Mouse (Mus musculus): ENCODE data around the gene Adarb2.

Gene Adarb2

GRCm38 (mm10) chr13:8369868-8370387, 167.3 kb downstream of the Adarb2 start:
- in situ Hi-C loops (cut with MboI, MseI): no loop called here

- in situ Hi-C loops (cut with MboI, MseI): no loop called here
Measured at GRCm38 (mm10) chr13:8388541-8388940, 185.9 kb downstream of the Adarb2 start.

- in situ Hi-C loops (cut with MboI, MseI): no loop called here
Measured at GRCm38 (mm10) chr13:8400265-8401041, 197.8 kb downstream of the Adarb2 start.

GRCm38 (mm10) chr13:8402324-8402873, 199.7 kb downstream of the Adarb2 start:
- in situ Hi-C loops (cut with MboI, MseI): no loop called here

- in situ Hi-C loops (cut with MboI, MseI): no loop called here
Measured at GRCm38 (mm10) chr13:8406020-8406419, 203.4 kb downstream of the Adarb2 start.

GRCm38 (mm10) chr13:8410353-8411318, 208.0 kb downstream of the Adarb2 start:
- in situ Hi-C loops (cut with MboI, MseI): no loop called here

- in situ Hi-C loops (cut with MboI, MseI): no loop called here
Measured at GRCm38 (mm10) chr13:8424019-8424719, 221.5 kb downstream of the Adarb2 start.

GRCm38 (mm10) chr13:8439188-8439835, 236.6 kb downstream of the Adarb2 start:
- in situ Hi-C loops (cut with MboI, MseI): loop anchor here (10.0 kb wide), 1 partner anchor 1395 kb away; no protein-coding TSS in a partner anchor

GRCm38 (mm10) chr13:8445415-8445814, 242.7 kb downstream of the Adarb2 start:
- in situ Hi-C loops (cut with MboI, MseI): no loop called here

GRCm38 (mm10) chr13:8448192-8448879, 245.7 kb downstream of the Adarb2 start:
- in situ Hi-C loops (cut with MboI, MseI): no loop called here

- in situ Hi-C loops (cut with MboI, MseI): no loop called here
Measured at GRCm38 (mm10) chr13:8451581-8451980, 248.9 kb downstream of the Adarb2 start.

GRCm38 (mm10) chr13:8456886-8457285, 254.2 kb downstream of the Adarb2 start:
- in situ Hi-C loops (cut with MboI, MseI): no loop called here

- in situ Hi-C loops (cut with MboI, MseI): no loop called here
Measured at GRCm38 (mm10) chr13:8457831-8458230, 255.2 kb downstream of the Adarb2 start.

GRCm38 (mm10) chr13:8467591-8468366, 265.1 kb downstream of the Adarb2 start:
- in situ Hi-C loops (cut with MboI, MseI): no loop called here

GRCm38 (mm10) chr13:8476237-8476636, 273.6 kb downstream of the Adarb2 start:
- in situ Hi-C loops (cut with MboI, MseI): loop anchor here (5.0 kb wide), 1 partner anchor 166 kb away; no protein-coding TSS in a partner anchor

GRCm38 (mm10) chr13:8478731-8479130, 276.1 kb downstream of the Adarb2 start:
- in situ Hi-C loops (cut with MboI, MseI): loop anchor here (5.0 kb wide), 1 partner anchor 164 kb away; no protein-coding TSS in a partner anchor

- in situ Hi-C loops (cut with MboI, MseI): loop anchor here (5.0 kb wide), 1 partner anchor 162 kb away; no protein-coding TSS in a partner anchor
Measured at GRCm38 (mm10) chr13:8479970-8480369, 277.3 kb downstream of the Adarb2 start.

- in situ Hi-C loops (cut with MboI, MseI): no loop called here
Measured at GRCm38 (mm10) chr13:8481347-8481746, 278.7 kb downstream of the Adarb2 start.

All from T-helper 1 cell (primary cell).